Comparison of ENCODE assay signal across 9 mouse cellular contexts in the genomic region with DNA sequence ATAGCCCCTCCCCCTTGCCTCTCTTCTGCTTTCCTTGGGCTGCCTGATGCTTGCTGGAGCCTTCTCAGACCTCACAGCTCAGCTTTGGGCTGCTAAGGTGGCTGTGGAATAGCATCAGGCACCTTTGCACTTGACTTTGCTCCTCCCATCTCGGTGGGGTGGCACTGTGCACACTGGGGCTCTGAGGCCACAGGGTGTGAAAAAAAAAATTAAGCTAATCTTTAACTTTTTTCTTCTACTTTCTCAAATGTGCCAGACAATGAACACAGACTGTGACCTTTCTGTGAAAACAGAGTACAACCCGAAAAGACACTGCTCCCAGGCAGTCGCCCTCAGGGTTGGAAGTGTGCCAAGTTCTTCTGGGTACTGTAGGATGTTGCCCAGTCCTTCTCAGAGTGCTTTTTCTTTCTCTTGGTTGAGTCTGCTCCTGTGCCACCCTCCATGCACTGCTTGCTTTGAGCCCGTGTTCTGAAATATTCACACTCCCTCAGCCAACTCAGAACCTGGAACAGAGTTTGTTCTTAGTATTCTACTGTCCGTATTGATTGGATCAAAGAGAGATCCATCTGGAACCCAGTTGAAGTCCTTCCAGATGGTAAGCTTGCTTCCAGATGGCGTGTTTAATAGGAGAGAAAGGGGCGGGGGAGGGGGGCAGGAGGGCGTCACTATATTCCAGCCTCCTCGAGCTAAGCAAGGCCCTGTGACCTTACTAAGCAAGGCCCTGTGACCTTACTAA. TPM values are rescaled to one million over a fixed set of nuclear protein-coding genes. Genes with fewer than 3 reads are reported as not detected.
DNase-seq lines count a peak whose midpoint lies in the region; ATAC-seq and TF ChIP-seq lines count a peak whose summit lies in the region.
"Had no signal": no experiment of that assay in that cellular context is flagged by ENCODE, and none has a peak within 500 bp of the region (broad histone marks: within the 10 kb centered on the region; RNA-seq: fewer than 3 reads in every experiment).

No protein-coding gene starts in this region.

- WGBS in forebrain, embryonic 13.5 days: 41% methylated on average over 9 of the region's 9 CpGs
- WGBS in forebrain, embryonic 11.5 days: 48% methylated on average over 9 of the region's 9 CpGs
- 35% methylated on average over 9 of the region's 9 CpGs for WGBS in embryonic facial prominence, embryonic 10.5 days

- H3K4me2 ChIP-seq in forebrain, embryonic 13.5 days: no peak overlapping the region
- H3K4me2 ChIP-seq in forebrain, embryonic 11.5 days (ENCODE audit: low read depth, low read length, severe bottlenecking): no peak overlapping the region
- H3K4me2 ChIP-seq: limb, embryonic 15.5 days had no signal

- H3K79me2 ChIP-seq in MEL (ENCODE audit: control insufficient read depth, insufficient read depth, low read length, poor library complexity): no peaks in the 10 kb centered on the region

- no peak for DNase-seq in forebrain, embryonic 11.5 days (ENCODE audit: low spot score)
- DNase-seq in MEL (ENCODE audit: low read depth, low spot score): peak; percentile 81
- DNase-seq in embryonic facial prominence, embryonic 10.5 days (ENCODE audit: low spot score): peak; percentile 48
- peak; percentile 71 for DNase-seq in layer of hippocampus, adult 9-11 months
- no peak for DNase-seq in thymus, postnatal 10 days (ENCODE audit: low spot score in 2 of 2)
- no peak for DNase-seq in neural tube, embryonic 10.5 days (ENCODE audit: extremely low spot score, low spot score)
- no peak for DNase-seq in left cerebral cortex, postnatal 14 days (ENCODE audit: low spot score in 2 of 2)

- H3K9me3 ChIP-seq in forebrain, embryonic 13.5 days (replicated peaks): no peaks in the 10 kb centered on the region
- H3K9me3 ChIP-seq in forebrain, embryonic 11.5 days (ENCODE audit: control insufficient read depth, low read length): no peaks in the 10 kb centered on the region
- no peaks in the 10 kb centered on the region for H3K9me3 ChIP-seq in MEL (replicated peaks; ENCODE audit: insufficient read depth, low read length)
- H3K9me3 ChIP-seq in embryonic facial prominence, embryonic 10.5 days: no peaks in the 10 kb centered on the region
- H3K9me3 ChIP-seq: limb, embryonic 15.5 days had no signal

- TF ChIP-seq CTCF in MEL (IDR thresholded peaks at IDR 0.05 in 2 of 3, conservative IDR thresholded peaks at IDR 0.05 in 1 of 3; ENCODE audit: control insufficient read depth in 1 of 3, insufficient read depth in 1 of 3, low read depth in 2 of 3, low read length in 3 of 3, poor library complexity in 1 of 3, severe bottlenecking in 1 of 3): no peak

- H3K4me1 ChIP-seq in forebrain, embryonic 13.5 days: peaks cover 33% of the 10 kb centered on the region
- H3K4me1 ChIP-seq in forebrain, embryonic 11.5 days (replicated peaks; ENCODE audit: control insufficient read depth, insufficient read depth, low read length): 0 out of 2 replicates have a peak, but pooled peaks cover 3% of the 10 kb centered on the region
- H3K4me1 ChIP-seq in MEL (ENCODE audit: control insufficient read depth in 1 of 2, insufficient read depth in 2 of 2, low read length in 2 of 2): peaks cover 6 to 36% of the 10 kb centered on the region in 2 experiments; a peak in 3 of 4 replicates
- H3K4me1 ChIP-seq in embryonic facial prominence, embryonic 10.5 days: peaks cover 33% of the 10 kb centered on the region

- no peak for TF ChIP-seq EP300 in MEL (IDR thresholded peaks at IDR 0.05; ENCODE audit: low read depth in 1 of 2, low read length in 2 of 2)

- TF ChIP-seq RAD21 in MEL (IDR thresholded peaks at IDR 0.05; ENCODE audit: low read depth, low read length): no peak

- intact Hi-C loops in left cerebral cortex, postnatal 14 days (cut with DNase I): no loop called here

- peak; percentile 38; the same call in 1 of the 2 replicates for ATAC-seq in forebrain, embryonic 13.5 days
- no peak for ATAC-seq in forebrain, embryonic 11.5 days (replicated peaks; ENCODE audit: low FRiP score)

- no peak overlapping the region for H3K27ac ChIP-seq in forebrain, embryonic 13.5 days
- no peak overlapping the region for H3K27ac ChIP-seq in forebrain, embryonic 11.5 days (ENCODE audit: low read depth, low read length)
- no peak overlapping the region for H3K27ac ChIP-seq in MEL (ENCODE audit: control insufficient read depth, low read depth, low read length)
- peak overlapping the region; percentile 52 for H3K27ac ChIP-seq in embryonic facial prominence, embryonic 10.5 days (replicated peaks)
- H3K27ac ChIP-seq: limb, embryonic 15.5 days had no signal

- H3K4me3 ChIP-seq in forebrain, embryonic 13.5 days: no peak overlapping the region
- H3K4me3 ChIP-seq in forebrain, embryonic 11.5 days (ENCODE audit: low read depth, low read length): no peak overlapping the region
- no peak overlapping the region for H3K4me3 ChIP-seq in MEL (ENCODE audit: control insufficient read depth in 1 of 2, insufficient read depth in 1 of 2, low read depth in 2 of 2, low read length in 2 of 2)
- H3K4me3 ChIP-seq in embryonic facial prominence, embryonic 10.5 days: no peak overlapping the region
- H3K4me3 ChIP-seq: limb, embryonic 15.5 days had no signal

- H3K36me3 ChIP-seq in forebrain, embryonic 13.5 days (ENCODE audit: poor library complexity, severe bottlenecking): no peaks in the 10 kb centered on the region
- H3K36me3 ChIP-seq in forebrain, embryonic 11.5 days (ENCODE audit: control insufficient read depth, insufficient read depth, low read length): no peaks in the 10 kb centered on the region
- H3K36me3 ChIP-seq in MEL (ENCODE audit: control insufficient read depth in 1 of 2, insufficient read depth in 2 of 2, low read length in 2 of 2): peaks cover 0 to 13% of the 10 kb centered on the region in 2 experiments; a peak in 2 of 4 replicates
- no peaks in the 10 kb centered on the region for H3K36me3 ChIP-seq in embryonic facial prominence, embryonic 10.5 days (replicated peaks)
- H3K36me3 ChIP-seq: limb, embryonic 15.5 days had no signal

- H3K9ac ChIP-seq in forebrain, embryonic 13.5 days: no peak overlapping the region
- H3K9ac ChIP-seq in forebrain, embryonic 11.5 days (ENCODE audit: low read length): no peak overlapping the region
- H3K9ac ChIP-seq in MEL (ENCODE audit: control insufficient read depth, low read depth, low read length, poor library complexity, severe bottlenecking): no peak overlapping the region
- H3K9ac ChIP-seq: limb, embryonic 15.5 days had no signal

- no peaks in the 10 kb centered on the region for H3K27me3 ChIP-seq in forebrain, embryonic 13.5 days
- no peaks in the 10 kb centered on the region for H3K27me3 ChIP-seq in forebrain, embryonic 11.5 days (ENCODE audit: control insufficient read depth, insufficient read depth, low read length)
- no peaks in the 10 kb centered on the region for H3K27me3 ChIP-seq in MEL (ENCODE audit: control insufficient read depth in 1 of 2, insufficient read depth in 2 of 2, low read length in 2 of 2)
- H3K27me3 ChIP-seq in embryonic facial prominence, embryonic 10.5 days (replicated peaks; ENCODE audit: low read depth, poor library complexity, severe bottlenecking): no peaks in the 10 kb centered on the region
- H3K27me3 ChIP-seq: limb, embryonic 15.5 days had no signal

- no peak for TF ChIP-seq POLR2A in MEL (IDR thresholded peaks at IDR 0.05; ENCODE audit: control insufficient read depth in 1 of 2, insufficient read depth in 1 of 2, low read depth in 1 of 2, low read length in 2 of 2, poor library complexity in 1 of 2)

TF ChIP-seq in MEL, 35 proteins besides CTCF, POLR2A, EP300 and RAD21:
- TF ChIP-seq UBTF (IDR thresholded peaks at IDR 0.05; ENCODE audit: borderline replicate concordance, insufficient read depth, low read depth, low read length): no peak
- no peak for TF ChIP-seq ZC3H11A (IDR thresholded peaks at IDR 0.05; ENCODE audit: low read depth, low read length)
- TF ChIP-seq TCF12 (IDR thresholded peaks at IDR 0.05; ENCODE audit: low read depth, low read length): no peak
- no peak for TF ChIP-seq CHD1 (IDR thresholded peaks at IDR 0.05; ENCODE audit: low read depth, low read length)
- no peak for TF ChIP-seq GATA1 (IDR thresholded peaks at IDR 0.05; ENCODE audit: low read depth, low read length)
- no peak for TF ChIP-seq MEF2A (IDR thresholded peaks at IDR 0.05; ENCODE audit: extremely low read depth, insufficient replicate concordance, low read depth, low read length, poor library complexity, severe bottlenecking)
- TF ChIP-seq ZNF384 (IDR thresholded peaks at IDR 0.05; ENCODE audit: low read depth, low read length): no peak
- TF ChIP-seq RCOR1 (IDR thresholded peaks at IDR 0.05; ENCODE audit: low read depth, low read length): no peak
- no peak for TF ChIP-seq POLR2AphosphoS2 (IDR thresholded peaks at IDR 0.05; ENCODE audit: low read length)
- TF ChIP-seq TBP (IDR thresholded peaks at IDR 0.05; ENCODE audit: low read depth, low read length): no peak
- no peak for TF ChIP-seq SIN3A (IDR thresholded peaks at IDR 0.05; ENCODE audit: low read length)
- no peak for TF ChIP-seq ELF1 (IDR thresholded peaks at IDR 0.05; ENCODE audit: low read depth, low read length)
- no peak for TF ChIP-seq TAL1 (IDR thresholded peaks at IDR 0.05; ENCODE audit: low read length)
- TF ChIP-seq POLR2AphosphoS5 (IDR thresholded peaks at IDR 0.05; ENCODE audit: borderline replicate concordance, low read depth, low read length): no peak
- TF ChIP-seq NRF1 (IDR thresholded peaks at IDR 0.05; ENCODE audit: insufficient read depth, low read depth, low read length, poor library complexity, severe bottlenecking): no peak
- TF ChIP-seq MAZ (IDR thresholded peaks at IDR 0.05; ENCODE audit: low read depth, low read length): no peak
- TF ChIP-seq SMC3 (IDR thresholded peaks at IDR 0.05; ENCODE audit: low read depth, low read length): no peak

RNA-seq across cellular contexts. Expression of gene Atxn1, which starts 54.8 kb away (rescaled TPM):
- 7.7 and 8.7 TPM in 2 replicates for polyA plus RNA-seq in forebrain, embryonic 13.5 days (2015; fragmentation: Nextera tagmentation; extraction: Ambion mirVana)
- 2.2 and 3.3 TPM in 2 replicates for polyA plus RNA-seq in forebrain, embryonic 11.5 days (2014; fragmentation: Nextera tagmentation; extraction: Ambion mirVana)
- 0.39 and 0.98 TPM in 2 replicates for total RNA-seq in MEL (2012; rRNA removed)
- 1 to 10 TPM in 1 of 2 experiments, not detected in 1; 1.1 TPM for polyA plus RNA-seq in MEL (2012; ENCODE audit: insufficient read depth in 1 of 2, insufficient read length in 2 of 2, low read depth in 1 of 2, low replicate concordance in 2 of 2, missing spikeins in 1 of 2)
- polyA plus RNA-seq in embryonic facial prominence, embryonic 10.5 days (2016; fragmentation: Nextera tagmentation; extraction: Ambion mirVana): 1.1 and 1.2 TPM in 2 replicates
- total RNA-seq in left cerebral cortex, postnatal 14 days (2021): 100 to 1,000 TPM; 145 to 169 TPM

Comparison
In these comparisons a context has a peak if more than half of its experiments do, and no peak if none do; other contexts are left out.
1. DNase-seq: peak in MEL (single experiment), embryonic facial prominence, embryonic 10.5 days (single experiment) and layer of hippocampus, adult 9-11 months (single experiment); none in forebrain, embryonic 11.5 days (single experiment), thymus, postnatal 10 days (0 of 2), neural tube, embryonic 10.5 days (single experiment) and left cerebral cortex, postnatal 14 days (0 of 2).